Mouse (Mus musculus): ENCODE results near the gene Prickle3. TPM values are rescaled to one million over a fixed set of nuclear protein-coding genes. Genes with fewer than 3 reads are reported as not detected.
"Not testable (repeated sequence)": the region's sequence is repeated elsewhere in the genome, so short reads cannot be mapped to it uniquely, and the experiment has no call there.

The Prickle3 gene
- total RNA-seq, 2 experiments from 2014 or later = 16.4 to 18.7 TPM

GRCm38 (mm10) chrX:7670921-7671623, 14.0 kb downstream of the Prickle3 start, which contains the start of gene Plp2:
TSS of gene Plp2 (minus strand) at chrX:7671390.
- DNase-seq (ENCODE audit: low spot score in 2 of 2) = peak in 1 of 2 experiments; percentile 15

- DNase-seq (ENCODE audit: low spot score in 2 of 2) = no peak
Observed at GRCm38 (mm10) chrX:7672739-7673138, 15.7 kb downstream of the Prickle3 start.

- no peak for DNase-seq (ENCODE audit: low spot score in 2 of 2)
Observed at GRCm38 (mm10) chrX:7673578-7674281, 16.7 kb downstream of the Prickle3 start.

GRCm38 (mm10) chrX:7674284-7675000, 17.4 kb downstream of the Prickle3 start:
- DNase-seq (ENCODE audit: low spot score in 2 of 2) = no peak

- no peak for DNase-seq (ENCODE audit: low spot score in 2 of 2)
Observed at GRCm38 (mm10) chrX:7675001-7675380, 17.9 kb downstream of the Prickle3 start.

- no peak for DNase-seq (ENCODE audit: low spot score in 2 of 2)
Observed at GRCm38 (mm10) chrX:7678986-7679385, 21.9 kb downstream of the Prickle3 start.

- peak; percentile 68 to 74 for DNase-seq (ENCODE audit: low spot score in 2 of 2)
Observed at GRCm38 (mm10) chrX:7679405-7680056, 22.5 kb downstream of the Prickle3 start.

- DNase-seq (ENCODE audit: low spot score in 2 of 2) = no peak
Observed at GRCm38 (mm10) chrX:7680057-7680412, 23.0 kb downstream of the Prickle3 start.

- DNase-seq (ENCODE audit: low spot score in 2 of 2) = no peak
Observed at GRCm38 (mm10) chrX:7680864-7681263, 23.8 kb downstream of the Prickle3 start, which contains the start of gene Magix. TSS of gene Magix (minus strand) at chrX:7681251.

GRCm38 (mm10) chrX:7688321-7688720, 31.3 kb downstream of the Prickle3 start:
- no peak for DNase-seq (ENCODE audit: low spot score in 2 of 2)

GRCm38 (mm10) chrX:7690486-7690885, 33.4 kb downstream of the Prickle3 start:
- no peak for DNase-seq (ENCODE audit: low spot score in 2 of 2)

- DNase-seq (ENCODE audit: low spot score in 2 of 2) = no peak
Observed at GRCm38 (mm10) chrX:7692862-7693261, 35.8 kb downstream of the Prickle3 start.

- no peak for DNase-seq (ENCODE audit: low spot score in 2 of 2)
Observed at GRCm38 (mm10) chrX:7696520-7696919, 39.5 kb downstream of the Prickle3 start.

GRCm38 (mm10) chrX:7696954-7697381, 39.9 kb downstream of the Prickle3 start, which contains the start of gene Gpkow:
TSS of gene Gpkow (plus strand) at chrX:7697131.
- peak in 1 of 2 experiments; percentile 50 for DNase-seq (ENCODE audit: low spot score in 2 of 2)

GRCm38 (mm10) chrX:7713764-7714134, 56.7 kb downstream of the Prickle3 start:
- DNase-seq (ENCODE audit: low spot score in 2 of 2) = not testable (repeated sequence)

GRCm38 (mm10) chrX:7714135-7714899, 57.3 kb downstream of the Prickle3 start, which contains the start of gene Wdr45:
TSS of gene Wdr45 (plus strand) at chrX:7714333.
- peak; percentile 24 to 69 for DNase-seq (ENCODE audit: low spot score in 2 of 2)

- DNase-seq (ENCODE audit: low spot score in 2 of 2) = not testable (repeated sequence)
Observed at GRCm38 (mm10) chrX:7716058-7716457, 59.0 kb downstream of the Prickle3 start.

All from adrenal gland, postnatal 4 days (tissue).